Mouse (Mus musculus) limb, embryonic 11.5 days (tissue): ENCODE measurements around the gene Fbrsl1. TPM values are rescaled to one million over a fixed set of nuclear protein-coding genes. Genes with fewer than 3 reads are reported as not detected.

ENCODE experiments used
- ATAC-seq: fragments of 200-750 bp; cut with Nextera tagmentation; 2 replicates; pipeline ENCODE4 v1.8.0; 2017; ENCODE audit warnings: low read depth; ENCODE audit not compliant: insufficient number of reproducible peaks, low FRiP score, low TSS enrichment
- DNase-seq: peaks from one replicate; pipeline ENCODE4 v3.0.0-alpha.2; 2015; ENCODE audit warnings: low spot score
- H3K27ac ChIP-seq: fragments of 300-500 bp; sonication (generic); replicated peaks from 2 replicates; pipeline ENCODE4 v1.5.1; 2014; ENCODE audit warnings: low read depth, mild to moderate bottlenecking, low read length
- H3K27me3 ChIP-seq: fragments of 300-500 bp; sonication (generic); 2 replicates; pipeline ENCODE4 v1.6.1; 2014; ENCODE audit warnings: mild to moderate bottlenecking, low read length, mixed read lengths; ENCODE audit not compliant: control insufficient read depth, insufficient read depth
- H3K36me3 ChIP-seq: fragments of 300-500 bp; sonication (generic); 2 replicates; pipeline ENCODE4 v1.6.1; 2014; ENCODE audit warnings: mild to moderate bottlenecking, low read length, moderate library complexity, mixed read lengths; ENCODE audit not compliant: control insufficient read depth, insufficient read depth
- H3K4me1 ChIP-seq: fragments of 300-500 bp; sonication (generic); 2 replicates; pipeline ENCODE4 v1.6.1; 2014; ENCODE audit warnings: low read length, mixed read lengths; ENCODE audit not compliant: control insufficient read depth, insufficient read depth
- H3K4me2 ChIP-seq: fragments of 300-500 bp; sonication (generic); 2 replicates; pipeline ENCODE4 v1.6.1; 2014; ENCODE audit warnings: low read depth, mild to moderate bottlenecking, moderate library complexity; ENCODE audit not compliant: severe bottlenecking
- H3K4me3 ChIP-seq: fragments of 300-500 bp; sonication (generic); 2 replicates; pipeline ENCODE4 v1.5.1; 2014; ENCODE audit warnings: low read depth, low read length
- H3K9ac ChIP-seq: fragments of 300-500 bp; sonication (generic); 2 replicates; pipeline ENCODE4 v1.6.1; 2014; ENCODE audit warnings: mild to moderate bottlenecking, low read length
- H3K9me3 ChIP-seq: fragments of 300-500 bp; sonication (generic); 2 replicates; pipeline ENCODE4 v1.6.1; 2016; ENCODE audit warnings: low read length; ENCODE audit not compliant: control insufficient read depth
- WGBS: fragments of 180-500 bp; shearing (Covaris S2); extraction: QIAGEN DNeasy Blood & Tissue Kit; methylation state at CpG from one replicate; pipeline ENCODE4 v1.1.7; 2014; 5-methylcytosine and 5-hydroxymethylcytosine counted together
- polyA plus RNA-seq: library from polyadenylated mRNA; unstranded; fragments of >200 nt; fragmentation: Nextera tagmentation; extraction: Ambion mirVana; gene quantifications from 2 replicates; pipeline ENCODE4 v1.2.1, GENCODE M21; 2014

The Fbrsl1 gene
- polyA plus RNA-seq, 1 experiment from 2014 or later: 23.3 TPM

- no peak for DNase-seq
- ATAC-seq: no peak
Observed at GRCm38 (mm10) chr5:110361465-110361864, 86.8 kb downstream of the Fbrsl1 start.

GRCm38 (mm10) chr5:110357531-110358179 lies 90.6 kb downstream of the Fbrsl1 start:
- Histone ChIP-seq H3K27ac (no peak overlapping the region), H3K4me3 (no peak overlapping the region), H3K9ac (no peak overlapping the region), H3K4me1 (peaks cover 3% of the 10 kb centered on the region; the same call in 1 of the 2 replicates), H3K4me2 (no peak overlapping the region), H3K9me3 (no peaks in the 10 kb centered on the region), H3K36me3 (no peaks in the 10 kb centered on the region), H3K27me3 (peaks cover 3% of the 10 kb centered on the region; the same call in 1 of the 2 replicates)
- 43% methylated on average over 8 of the region's 9 CpGs for WGBS
- DNase-seq (peak; percentile 95), ATAC-seq (peak; percentile 46; the same call in 1 of the 2 replicates)

More at GRCm38 (mm10) chr5:110361465-110361864, 86.8 kb downstream of the Fbrsl1 start:
- Histone ChIP-seq H3K36me3 (no peaks in the 10 kb centered on the region), H3K4me2 (no peak overlapping the region), H3K4me3 (no peak overlapping the region), H3K27me3 (no peaks in the 10 kb centered on the region), H3K4me1 (peaks cover 13% of the 10 kb centered on the region), H3K9me3 (no peaks in the 10 kb centered on the region), H3K9ac (no peak overlapping the region), H3K27ac (no peak overlapping the region)
- WGBS: 92% methylated on average over 6 of the region's 6 CpGs

GRCm38 (mm10) chr5:110354716-110355115 lies 93.6 kb downstream of the Fbrsl1 start:
- no peak overlapping the region for H3K9ac ChIP-seq
- H3K27ac ChIP-seq: no peak overlapping the region
- H3K4me1 ChIP-seq: peaks cover 3% of the 10 kb centered on the region; the same call in 1 of the 2 replicates
- peak; percentile 69 for DNase-seq
- H3K36me3 ChIP-seq: no peaks in the 10 kb centered on the region
- no peaks in the 10 kb centered on the region for H3K9me3 ChIP-seq
- H3K4me2 ChIP-seq: no peak overlapping the region
- no peak for ATAC-seq
- no peak overlapping the region for H3K4me3 ChIP-seq
- peaks cover 3% of the 10 kb centered on the region; the same call in 1 of the 2 replicates for H3K27me3 ChIP-seq
- WGBS: 22% methylated on average over 7 of the region's 7 CpGs

- no peak overlapping the region for H3K9ac ChIP-seq
- H3K27me3 ChIP-seq: peaks cover 17% of the 10 kb centered on the region
- H3K4me3 ChIP-seq: no peak overlapping the region
- ATAC-seq (no peak), DNase-seq (no peak)
- H3K36me3 ChIP-seq: no peaks in the 10 kb centered on the region
- no peaks in the 10 kb centered on the region for H3K9me3 ChIP-seq
- H3K4me1 ChIP-seq: peaks cover 5% of the 10 kb centered on the region
- no peak overlapping the region for H3K27ac ChIP-seq
- WGBS: 82% methylated on average over 8 of the region's 8 CpGs
- no peak overlapping the region for H3K4me2 ChIP-seq
Observed at GRCm38 (mm10) chr5:110347006-110347405, 101.3 kb downstream of the Fbrsl1 start.

GRCm38 (mm10) chr5:110345553-110345952 lies 102.8 kb downstream of the Fbrsl1 start:
- Histone ChIP-seq H3K36me3 (no peaks in the 10 kb centered on the region), H3K27me3 (peaks cover 23% of the 10 kb centered on the region), H3K27ac (no peak overlapping the region), H3K4me2 (no peak overlapping the region), H3K9ac (no peak overlapping the region), H3K4me3 (no peak overlapping the region), H3K4me1 (peaks cover 5% of the 10 kb centered on the region), H3K9me3 (no peaks in the 10 kb centered on the region)
- ATAC-seq: no peak
- DNase-seq: no peak
- 91% methylated on average over 4 of the region's 4 CpGs for WGBS

- Histone ChIP-seq H3K9me3 (no peaks in the 10 kb centered on the region), H3K27ac (no peak within 1 kb of the TSS), H3K36me3 (no peaks in the 10 kb centered on the region), H3K4me1 (peaks cover 5% of the 10 kb centered on the region), H3K9ac (no peak within 1 kb of the TSS), H3K4me3 (no peak within 1 kb of the TSS), H3K4me2 (no peak within 1 kb of the TSS), H3K27me3 (peaks cover 23% of the 10 kb centered on the region)
- 82% methylated on average over 4 of the region's 4 CpGs for WGBS
- ATAC-seq (no peak), DNase-seq (no peak)
Observed at GRCm38 (mm10) chr5:110344524-110344923, 103.8 kb downstream of the Fbrsl1 start, which contains the start of gene Lrcol1. Gene Lrcol1, plus strand, starts transcription at chr5:110344730.

- Histone ChIP-seq H3K36me3 (no peaks in the 10 kb centered on the region), H3K9ac (peak within 1 kb of the TSS; percentile 47), H3K4me2 (peak within 1 kb of the TSS; percentile 86), H3K27me3 (peaks cover 23% of the 10 kb centered on the region), H3K27ac (no peak within 1 kb of the TSS), H3K9me3 (no peaks in the 10 kb centered on the region), H3K4me1 (peaks cover 5% of the 10 kb centered on the region), H3K4me3 (peak within 1 kb of the TSS; percentile 44)
- DNase-seq (peak; percentile 66), ATAC-seq (peak; percentile 45; the same call in 1 of the 2 replicates)
- WGBS: 1% methylated on average over 43 of the region's 43 CpGs
Observed at GRCm38 (mm10) chr5:110342648-110343284, 105.5 kb downstream of the Fbrsl1 start, which contains the start of gene P2rx2. Gene P2rx2, minus strand, starts transcription at chr5:110343212.

- Histone ChIP-seq H3K4me3 (no peak overlapping the region), H3K9me3 (no peaks in the 10 kb centered on the region), H3K9ac (no peak overlapping the region), H3K4me2 (no peak overlapping the region), H3K27ac (no peak overlapping the region), H3K4me1 (peaks cover 5% of the 10 kb centered on the region), H3K36me3 (peaks cover 19% of the 10 kb centered on the region), H3K27me3 (peaks cover 23% of the 10 kb centered on the region)
- WGBS: 94% methylated on average over 2 of the region's 2 CpGs
- no peak for DNase-seq
- no peak for ATAC-seq
Observed at GRCm38 (mm10) chr5:110338792-110339191, 109.5 kb downstream of the Fbrsl1 start.
